Mouse (Mus musculus): Measurements from ENCODE around the gene Ccdc62. TPM values are rescaled to one million over a fixed set of nuclear protein-coding genes. Genes with fewer than 3 reads are reported as not detected.

The Ccdc62 gene
- 4.4 and 6.3 TPM in 2 replicates for polyA plus RNA-seq (2015; fragmentation: Nextera tagmentation; extraction: Ambion mirVana)

DNA sequence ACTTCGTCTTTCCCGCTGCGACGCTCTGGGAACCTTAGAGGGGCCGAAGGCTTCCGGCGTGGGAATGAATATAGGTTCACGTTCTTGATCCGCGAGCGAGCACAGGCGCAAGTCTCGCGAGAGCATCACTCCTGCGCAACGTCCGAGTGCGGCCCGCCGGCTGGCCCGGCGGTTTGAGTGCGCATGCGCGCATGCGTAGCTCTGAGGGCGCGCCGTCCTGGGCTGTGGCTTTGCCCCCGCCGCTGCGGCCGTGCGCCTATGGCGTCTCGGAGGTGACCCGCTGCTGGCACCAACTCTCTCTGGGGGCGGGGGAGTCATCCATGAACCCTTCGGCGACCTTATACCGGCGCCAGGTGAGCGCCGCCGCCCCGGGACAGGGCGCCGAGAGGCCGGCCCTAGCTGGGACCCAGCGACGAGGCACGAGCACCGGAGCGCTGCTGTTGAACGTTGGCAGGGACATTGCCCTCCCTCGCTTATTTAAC, at the start of gene Ccdc62:
Gene Ccdc62 (plus strand): TSS at position 172 of the 482 bp plus-strand sequence.
- ATAC-seq (replicated peaks; ENCODE audit: extremely low read depth, insufficient read depth, low FRiP score), result peak; percentile 97
- Histone ChIP-seq H3K27me3 (ENCODE audit: control insufficient read depth, insufficient read depth, low read length) (no peaks in the 10 kb centered on the region), H3K9me3 (replicated peaks; ENCODE audit: control insufficient read depth, low read length) (no peaks in the 10 kb centered on the region), H3K36me3 (ENCODE audit: control insufficient read depth, insufficient read depth) (peaks cover 27% of the 10 kb centered on the region), H3K4me2 (ENCODE audit: low read depth, low read length) (peak within 1 kb of the TSS; percentile 96), H3K4me1 (ENCODE audit: control insufficient read depth, insufficient read depth, low read length) (no peaks in the 10 kb centered on the region; the same call in 1 of the 2 replicates), H3K4me3 (ENCODE audit: low read length) (peak within 1 kb of the TSS; percentile 88), H3K27ac (ENCODE audit: low read length) (peak within 1 kb of the TSS; percentile 94), H3K9ac (ENCODE audit: low read length) (peak within 1 kb of the TSS; percentile 96)
- WGBS, result under 1% methylated on average over 56 of the region's 56 CpGs

DNA sequence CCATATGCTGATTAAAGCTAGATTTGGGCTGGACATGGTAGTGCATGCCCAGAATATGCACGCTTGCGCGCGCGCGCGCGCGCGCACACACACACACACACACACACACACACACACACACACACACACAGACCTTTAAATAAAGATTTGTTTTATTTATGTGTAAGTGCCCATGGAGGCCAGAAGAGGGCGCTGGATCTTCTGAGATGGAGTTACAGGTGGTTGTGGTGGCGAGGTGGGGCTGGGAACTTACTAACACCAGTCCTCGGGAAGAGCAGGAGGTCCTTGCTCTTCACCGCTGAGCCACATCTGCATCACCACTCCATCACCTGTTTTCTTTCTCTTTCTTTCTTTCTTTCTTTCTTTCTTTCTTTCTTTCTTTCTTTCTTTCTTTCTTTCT, 49.7 kb upstream of the Ccdc62 start:
- no peak for ATAC-seq (replicated peaks; ENCODE audit: extremely low read depth, insufficient read depth, low FRiP score)
- 82% methylated on average over 14 of the region's 14 CpGs for WGBS
- no peak overlapping the region for H3K4me3 ChIP-seq (ENCODE audit: low read length)

DNA sequence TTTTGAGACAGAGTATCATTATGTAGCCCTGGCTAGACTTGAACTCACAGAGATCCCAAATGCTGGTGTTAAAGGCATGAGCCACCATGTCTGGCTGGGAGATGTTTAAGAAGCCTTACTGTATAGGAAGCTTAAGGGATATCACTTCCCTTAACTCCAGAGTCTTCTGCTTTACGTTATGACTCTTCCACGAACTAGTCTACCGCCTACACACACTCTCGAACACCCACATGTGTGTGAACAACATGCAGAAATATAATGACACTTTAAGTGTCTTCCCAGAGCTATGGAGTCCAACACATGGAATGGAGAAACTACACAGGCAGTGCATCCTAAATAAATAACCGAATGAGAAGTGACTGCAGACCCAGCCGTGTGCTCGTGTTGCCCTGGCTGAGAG, 46.6 kb upstream of the Ccdc62 start:
- H3K36me3 ChIP-seq (ENCODE audit: control insufficient read depth, insufficient read depth), result no peaks in the 10 kb centered on the region
- H3K9me3 ChIP-seq (replicated peaks; ENCODE audit: control insufficient read depth, low read length), result no peaks in the 10 kb centered on the region
- no peak overlapping the region for H3K4me3 ChIP-seq (ENCODE audit: low read length)
- no peak overlapping the region for H3K27ac ChIP-seq (ENCODE audit: low read length)
- 69% methylated on average over 7 of the region's 7 CpGs for WGBS
- H3K9ac ChIP-seq (ENCODE audit: low read length), result no peak overlapping the region
- no peak for ATAC-seq (replicated peaks; ENCODE audit: extremely low read depth, insufficient read depth, low FRiP score)
- peaks cover 2% of the 10 kb centered on the region; the same call in 1 of the 2 replicates for H3K4me1 ChIP-seq (ENCODE audit: control insufficient read depth, insufficient read depth, low read length)
- no peaks in the 10 kb centered on the region for H3K27me3 ChIP-seq (ENCODE audit: control insufficient read depth, insufficient read depth, low read length)
- no peak overlapping the region for H3K4me2 ChIP-seq (ENCODE audit: low read depth, low read length)

More for the DNA sequence above, 49.7 kb upstream of the Ccdc62 start:
- H3K4me2 ChIP-seq (ENCODE audit: low read depth, low read length), result no peak overlapping the region
- H3K36me3 ChIP-seq (ENCODE audit: control insufficient read depth, insufficient read depth), result no peaks in the 10 kb centered on the region
- no peaks in the 10 kb centered on the region for H3K27me3 ChIP-seq (ENCODE audit: control insufficient read depth, insufficient read depth, low read length)
- H3K9me3 ChIP-seq (replicated peaks; ENCODE audit: control insufficient read depth, low read length), result no peaks in the 10 kb centered on the region
- H3K27ac ChIP-seq (ENCODE audit: low read length), result no peak overlapping the region
- H3K4me1 ChIP-seq (ENCODE audit: control insufficient read depth, insufficient read depth, low read length), result peaks cover 2% of the 10 kb centered on the region; the same call in 1 of the 2 replicates
- no peak overlapping the region for H3K9ac ChIP-seq (ENCODE audit: low read length)

DNA sequence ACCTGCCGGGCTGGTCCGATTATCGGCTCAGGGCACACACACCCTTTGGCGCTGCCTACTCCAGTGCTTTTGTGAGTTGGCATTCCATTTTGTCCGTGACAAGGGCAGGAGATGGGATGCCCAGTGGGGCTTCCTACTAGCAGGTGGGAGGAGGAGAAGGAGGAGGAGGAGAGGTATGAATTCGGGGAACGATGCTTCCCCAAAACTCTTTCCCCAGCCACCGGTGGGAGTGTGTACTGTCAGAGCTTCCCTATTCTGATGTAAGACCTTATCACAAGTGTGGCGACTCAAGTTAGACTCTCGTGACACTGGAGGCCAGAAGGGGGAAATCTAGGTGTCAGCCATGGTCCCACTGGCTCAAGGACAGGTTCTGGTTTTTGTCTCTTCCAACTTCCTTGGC, 46.1 kb upstream of the Ccdc62 start:
- Histone ChIP-seq H3K9ac (ENCODE audit: low read length) (no peak overlapping the region), H3K27me3 (ENCODE audit: control insufficient read depth, insufficient read depth, low read length) (no peaks in the 10 kb centered on the region), H3K4me2 (ENCODE audit: low read depth, low read length) (no peak overlapping the region), H3K36me3 (ENCODE audit: control insufficient read depth, insufficient read depth) (no peaks in the 10 kb centered on the region), H3K4me3 (ENCODE audit: low read length) (no peak overlapping the region), H3K9me3 (replicated peaks; ENCODE audit: control insufficient read depth, low read length) (no peaks in the 10 kb centered on the region), H3K4me1 (ENCODE audit: control insufficient read depth, insufficient read depth, low read length) (peaks cover 2% of the 10 kb centered on the region; the same call in 1 of the 2 replicates), H3K27ac (ENCODE audit: low read length) (no peak overlapping the region)
- ATAC-seq (replicated peaks; ENCODE audit: extremely low read depth, insufficient read depth, low FRiP score), result no peak
- WGBS, result 60% methylated on average over 10 of the region's 10 CpGs

DNA sequence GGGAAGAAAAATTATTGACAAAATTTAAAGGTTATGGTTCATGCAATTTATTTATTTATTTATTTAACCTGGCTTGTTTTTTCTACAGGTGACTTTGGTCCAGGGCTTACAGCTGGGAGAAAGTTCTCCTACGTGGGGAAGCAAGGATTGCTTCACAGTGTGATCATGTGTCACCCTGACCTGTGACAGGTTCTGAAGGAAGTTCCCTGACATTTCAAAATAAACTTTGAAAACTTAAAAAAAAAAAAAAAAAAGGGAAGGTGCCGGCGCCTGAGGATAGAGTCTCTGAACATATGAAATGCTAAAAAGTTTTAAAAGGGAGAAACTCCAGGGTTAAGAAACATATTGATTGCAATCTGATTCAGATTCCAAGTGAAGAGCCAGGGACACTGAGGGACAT, 44.1 kb upstream of the Ccdc62 start:
- Histone ChIP-seq H3K4me1 (ENCODE audit: control insufficient read depth, insufficient read depth, low read length) (no peaks in the 10 kb centered on the region), H3K27me3 (ENCODE audit: control insufficient read depth, insufficient read depth, low read length) (no peaks in the 10 kb centered on the region), H3K27ac (ENCODE audit: low read length) (no peak overlapping the region), H3K9me3 (replicated peaks; ENCODE audit: control insufficient read depth, low read length) (no peaks in the 10 kb centered on the region), H3K9ac (ENCODE audit: low read length) (no peak overlapping the region), H3K4me3 (ENCODE audit: low read length) (no peak overlapping the region), H3K36me3 (ENCODE audit: control insufficient read depth, insufficient read depth) (no peaks in the 10 kb centered on the region), H3K4me2 (ENCODE audit: low read depth, low read length) (no peak overlapping the region)
- WGBS, result 64% methylated on average over 3 of the region's 3 CpGs
- no peak for ATAC-seq (replicated peaks; ENCODE audit: extremely low read depth, insufficient read depth, low FRiP score)

DNA sequence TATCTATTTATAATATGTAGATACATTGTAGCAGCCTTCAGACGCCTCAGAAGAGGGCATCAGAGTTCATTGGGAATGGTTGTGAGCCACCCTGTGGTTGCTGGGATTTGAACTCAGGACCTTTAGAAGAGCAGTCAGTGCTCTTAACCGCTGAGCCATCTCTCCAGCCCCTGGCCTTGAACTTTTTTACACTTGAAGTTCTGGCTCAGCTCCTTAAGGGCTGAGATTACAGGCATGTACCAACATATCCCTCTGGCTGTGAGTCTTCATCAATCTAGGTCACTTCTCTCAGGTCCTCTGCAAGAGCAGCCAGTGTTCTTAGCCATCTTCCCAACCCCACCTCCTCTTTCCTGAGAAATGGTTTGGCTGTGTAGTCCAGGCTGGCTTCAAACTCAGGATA, 40.2 kb upstream of the Ccdc62 start:
- Histone ChIP-seq H3K9ac (ENCODE audit: low read length) (no peak overlapping the region), H3K27me3 (ENCODE audit: control insufficient read depth, insufficient read depth, low read length) (no peaks in the 10 kb centered on the region), H3K4me2 (ENCODE audit: low read depth, low read length) (no peak overlapping the region), H3K36me3 (ENCODE audit: control insufficient read depth, insufficient read depth) (no peaks in the 10 kb centered on the region), H3K4me3 (ENCODE audit: low read length) (no peak overlapping the region), H3K9me3 (replicated peaks; ENCODE audit: control insufficient read depth, low read length) (no peaks in the 10 kb centered on the region), H3K4me1 (ENCODE audit: control insufficient read depth, insufficient read depth, low read length) (no peaks in the 10 kb centered on the region), H3K27ac (ENCODE audit: low read length) (no peak overlapping the region)
- ATAC-seq (replicated peaks; ENCODE audit: extremely low read depth, insufficient read depth, low FRiP score), result no peak
- WGBS, result 74% methylated on average over 2 of the region's 2 CpGs

DNA sequence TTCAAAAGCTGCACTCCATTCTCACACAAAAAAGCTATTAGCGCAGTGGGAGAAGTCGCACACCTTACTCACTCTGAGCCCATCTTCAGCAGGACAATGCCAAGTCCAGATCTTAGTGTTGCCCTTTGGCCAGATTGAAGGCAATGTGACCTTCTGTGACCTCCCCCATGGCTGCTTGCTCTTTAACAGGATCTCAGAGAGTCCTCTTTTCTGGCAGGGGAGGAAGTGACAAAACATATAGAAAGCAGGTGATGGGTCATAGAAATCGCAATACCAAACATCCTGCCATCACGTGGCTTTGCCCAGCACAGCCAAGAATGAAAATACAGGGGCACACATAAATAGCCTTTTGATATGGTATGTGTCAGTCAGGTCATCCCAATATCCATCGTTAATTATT, 39.5 kb upstream of the Ccdc62 start:
- Histone ChIP-seq H3K9me3 (replicated peaks; ENCODE audit: control insufficient read depth, low read length) (no peaks in the 10 kb centered on the region), H3K4me1 (ENCODE audit: control insufficient read depth, insufficient read depth, low read length) (no peaks in the 10 kb centered on the region), H3K4me2 (ENCODE audit: low read depth, low read length) (no peak overlapping the region), H3K27ac (ENCODE audit: low read length) (no peak overlapping the region), H3K9ac (ENCODE audit: low read length) (no peak overlapping the region), H3K36me3 (ENCODE audit: control insufficient read depth, insufficient read depth) (no peaks in the 10 kb centered on the region), H3K4me3 (ENCODE audit: low read length) (no peak overlapping the region), H3K27me3 (ENCODE audit: control insufficient read depth, insufficient read depth, low read length) (no peaks in the 10 kb centered on the region)
- no peak for ATAC-seq (replicated peaks; ENCODE audit: extremely low read depth, insufficient read depth, low FRiP score)
- 76% methylated on average over 5 of the region's 5 CpGs for WGBS

DNA sequence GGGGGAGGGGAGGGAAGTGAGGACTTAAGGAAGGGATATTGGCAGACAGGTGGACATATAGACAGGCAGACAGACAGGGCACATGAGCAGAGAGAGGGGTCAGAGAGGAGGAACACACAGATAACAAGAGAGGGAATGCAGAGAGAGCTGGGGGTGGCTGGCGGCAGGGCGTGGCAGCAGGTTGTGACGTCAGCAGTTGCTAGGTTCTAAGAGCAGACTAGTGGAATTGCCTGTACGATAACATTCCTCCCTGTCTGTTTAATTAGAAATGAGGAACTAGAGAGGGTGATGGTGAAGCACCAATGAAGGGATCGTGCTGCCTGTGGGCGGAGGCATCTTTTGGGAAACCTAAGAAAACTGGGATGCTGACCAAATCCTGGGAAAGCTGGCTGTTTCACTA, 38.8 kb upstream of the Ccdc62 start:
- WGBS, result 34% methylated on average over 6 of the region's 6 CpGs
- no peak; the same call in 1 of the 2 replicates for ATAC-seq (replicated peaks; ENCODE audit: extremely low read depth, insufficient read depth, low FRiP score)

DNA sequence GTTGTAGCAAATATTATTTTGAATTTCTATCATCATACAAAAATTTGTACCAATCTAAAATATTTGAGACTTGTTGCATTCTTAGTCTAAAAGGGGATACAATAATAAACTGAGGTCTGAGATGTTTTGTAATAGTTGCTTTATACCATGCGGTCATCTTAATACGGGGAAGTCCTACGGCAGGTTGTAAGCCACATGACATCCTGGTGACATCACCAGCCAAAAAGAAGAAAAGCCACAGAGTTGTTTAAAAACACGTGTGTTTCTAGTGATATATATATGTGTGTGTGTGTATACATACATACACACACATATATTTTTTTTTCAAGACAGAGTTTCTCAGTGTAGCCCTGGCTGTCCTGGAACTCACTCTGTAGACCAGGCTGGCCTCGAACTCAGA, 37.0 kb upstream of the Ccdc62 start:
- H3K27ac ChIP-seq (ENCODE audit: low read length), result no peak overlapping the region
- no peak for ATAC-seq (replicated peaks; ENCODE audit: extremely low read depth, insufficient read depth, low FRiP score)
- H3K4me3 ChIP-seq (ENCODE audit: low read length), result no peak overlapping the region
- H3K36me3 ChIP-seq (ENCODE audit: control insufficient read depth, insufficient read depth), result no peaks in the 10 kb centered on the region
- H3K9me3 ChIP-seq (replicated peaks; ENCODE audit: control insufficient read depth, low read length), result no peaks in the 10 kb centered on the region
- no peaks in the 10 kb centered on the region for H3K4me1 ChIP-seq (ENCODE audit: control insufficient read depth, insufficient read depth, low read length)
- H3K9ac ChIP-seq (ENCODE audit: low read length), result no peak overlapping the region
- WGBS, result 78% methylated on average over 5 of the region's 5 CpGs
- no peaks in the 10 kb centered on the region for H3K27me3 ChIP-seq (ENCODE audit: control insufficient read depth, insufficient read depth, low read length)
- H3K4me2 ChIP-seq (ENCODE audit: low read depth, low read length), result no peak overlapping the region

More for the DNA sequence above, 38.8 kb upstream of the Ccdc62 start:
- Histone ChIP-seq H3K27me3 (ENCODE audit: control insufficient read depth, insufficient read depth, low read length) (no peaks in the 10 kb centered on the region), H3K4me3 (ENCODE audit: low read length) (no peak overlapping the region), H3K4me1 (ENCODE audit: control insufficient read depth, insufficient read depth, low read length) (no peaks in the 10 kb centered on the region), H3K4me2 (ENCODE audit: low read depth, low read length) (peak overlapping the region; percentile 27; the same call in 1 of the 2 replicates), H3K27ac (ENCODE audit: low read length) (no peak overlapping the region), H3K9me3 (replicated peaks; ENCODE audit: control insufficient read depth, low read length) (no peaks in the 10 kb centered on the region), H3K9ac (ENCODE audit: low read length) (no peak overlapping the region), H3K36me3 (ENCODE audit: control insufficient read depth, insufficient read depth) (no peaks in the 10 kb centered on the region)

Data from heart, embryonic 16.5 days (tissue).